Mouse (Mus musculus) lung, postnatal 4 days (tissue): ENCODE results near the gene Ppp2r2d.

Experiments used
- DNase-seq, 2 experiments: peaks; one replicate each; pipeline ENCODE4 v3.0.0; 2021

Ppp2r2d gene

GRCm38 (mm10) chr7:138928456-138928855, 82.6 kb downstream of the Ppp2r2d start:
- no peak for DNase-seq
